Mouse (Mus musculus) spleen, postnatal 4 days (tissue): ENCODE data around the gene Gmeb2.

ENCODE experiments used
- DNase-seq, 2 experiments: peaks; one replicate each; pipeline ENCODE4 v3.0.0; 2022; ENCODE audit warnings: low spot score in 2 of 2

Gene Gmeb2

DNA sequence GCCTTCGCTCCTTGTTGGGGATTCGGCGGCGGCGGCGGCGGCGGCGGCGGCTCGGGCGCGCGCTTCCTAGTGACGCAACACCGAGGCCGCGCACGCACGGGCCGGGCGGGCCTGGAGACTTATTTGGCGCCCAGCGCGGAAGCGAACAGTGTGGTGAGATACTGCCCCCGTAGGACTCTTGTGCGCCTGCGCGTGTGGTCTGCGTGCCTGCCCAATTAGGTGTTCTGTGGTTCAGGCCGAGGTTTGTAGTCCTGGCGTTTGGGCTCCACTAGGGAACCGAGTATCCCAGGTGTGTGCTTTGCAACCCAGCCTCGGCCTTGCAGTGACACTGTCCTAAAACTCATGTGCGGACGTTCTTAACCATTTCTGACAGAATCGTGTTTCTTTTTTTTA lies at the start of gene Gmeb2:
Gmeb2 (minus strand) TSS at position 78 of the 393 bp plus-strand sequence.
- DNase-seq, result peak; percentile 92 to 96

DNA sequence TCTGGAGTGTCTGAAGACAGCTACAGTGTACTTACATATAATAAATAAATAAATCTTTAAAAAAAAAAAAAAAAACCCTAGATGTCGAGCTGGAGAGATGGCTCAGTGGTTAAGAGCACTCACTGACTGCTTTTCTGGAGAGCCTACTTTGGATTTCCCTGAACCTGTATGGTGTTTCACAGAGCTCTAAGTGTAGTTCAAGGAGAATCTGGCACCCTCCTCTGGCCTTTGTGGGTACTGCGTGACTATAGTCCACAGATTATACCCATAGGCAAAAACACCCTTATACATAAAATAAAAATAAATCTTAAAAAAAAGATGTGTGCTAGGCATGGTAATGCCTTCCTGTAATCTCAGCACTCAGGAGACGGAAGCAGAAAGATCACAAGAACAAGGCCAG lies 46.2 kb upstream of the Gmeb2 start:
- DNase-seq, result peak; percentile 62 to 85

DNA sequence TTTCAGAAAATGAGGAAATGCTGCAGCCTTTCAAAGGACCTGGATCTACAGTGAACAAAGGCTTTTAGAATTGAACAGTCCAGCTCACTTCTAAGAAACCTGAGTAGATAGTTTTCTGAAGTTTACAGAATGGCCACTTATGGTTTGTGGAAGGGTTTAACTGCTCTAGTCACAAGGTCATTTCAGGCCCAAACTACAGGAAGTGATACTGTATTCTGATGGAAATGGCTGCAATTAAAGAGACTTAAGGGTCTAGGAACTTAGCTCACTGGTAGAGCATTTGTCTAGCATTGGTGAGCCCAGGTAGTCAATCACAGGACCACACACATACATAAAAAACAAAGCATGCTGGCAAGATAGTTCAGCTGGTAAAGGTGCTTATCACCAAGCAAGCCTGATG lies 44.7 kb upstream of the Gmeb2 start:
- DNase-seq, result no peak

DNA sequence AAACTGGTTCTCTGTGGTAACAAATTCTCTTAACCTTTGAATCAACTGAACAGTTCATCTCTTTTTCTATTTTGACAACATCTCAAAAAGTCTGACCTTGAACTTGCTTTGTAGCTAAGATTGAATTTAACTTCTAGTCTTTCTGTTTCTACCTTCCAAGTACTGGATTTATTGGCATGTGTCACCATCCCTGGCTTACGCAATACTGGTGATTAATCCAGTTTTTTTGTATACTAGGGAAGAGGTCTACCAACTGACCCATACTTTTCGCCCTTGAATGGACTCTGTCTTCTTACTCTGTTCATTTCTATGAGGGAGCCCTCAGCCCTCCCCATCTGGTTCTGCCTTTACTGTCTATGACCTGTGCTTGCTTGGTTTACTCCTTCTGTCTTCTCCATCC lies 38.3 kb upstream of the Gmeb2 start:
- DNase-seq, result no peak

DNA sequence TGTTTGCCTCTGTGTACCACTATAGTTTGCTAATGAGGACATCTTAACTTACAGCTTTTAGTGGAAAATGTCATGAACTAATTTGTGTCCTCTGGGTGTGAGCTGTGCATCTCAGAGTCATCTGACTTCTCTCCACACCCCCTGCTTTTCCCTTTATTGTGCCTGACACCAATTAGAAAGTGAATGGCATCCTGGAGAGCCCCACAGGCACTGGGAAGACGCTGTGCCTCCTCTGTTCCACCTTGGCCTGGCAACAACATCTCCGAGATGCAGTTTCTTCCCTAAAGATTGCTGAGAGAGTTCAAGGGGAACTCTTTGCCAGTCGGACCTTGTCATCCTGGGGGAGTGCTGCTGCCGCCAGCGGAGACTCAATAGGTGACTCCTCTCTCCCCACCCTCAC lies 34.3 kb upstream of the Gmeb2 start:
- DNase-seq, result no peak

DNA sequence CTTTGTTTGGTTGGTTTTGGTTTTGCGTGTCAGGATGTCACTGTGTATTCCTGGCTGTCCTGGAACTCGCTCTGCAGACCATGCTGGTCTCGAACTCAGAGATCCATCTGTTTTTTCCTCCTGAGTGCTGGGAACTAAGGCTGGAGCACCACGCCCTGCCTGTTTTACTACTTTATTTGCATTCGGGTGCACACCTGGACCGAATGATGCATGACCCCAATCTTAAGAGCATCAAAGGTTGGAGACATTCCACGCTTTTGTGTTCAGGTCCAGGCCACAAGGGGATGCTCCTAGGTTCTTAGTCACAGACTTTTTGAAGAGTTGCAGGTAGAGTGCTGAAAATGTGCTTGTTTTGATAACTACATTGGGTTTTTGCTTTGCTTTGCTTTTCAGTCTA lies 32.3 kb upstream of the Gmeb2 start:
- DNase-seq, result no peak

DNA sequence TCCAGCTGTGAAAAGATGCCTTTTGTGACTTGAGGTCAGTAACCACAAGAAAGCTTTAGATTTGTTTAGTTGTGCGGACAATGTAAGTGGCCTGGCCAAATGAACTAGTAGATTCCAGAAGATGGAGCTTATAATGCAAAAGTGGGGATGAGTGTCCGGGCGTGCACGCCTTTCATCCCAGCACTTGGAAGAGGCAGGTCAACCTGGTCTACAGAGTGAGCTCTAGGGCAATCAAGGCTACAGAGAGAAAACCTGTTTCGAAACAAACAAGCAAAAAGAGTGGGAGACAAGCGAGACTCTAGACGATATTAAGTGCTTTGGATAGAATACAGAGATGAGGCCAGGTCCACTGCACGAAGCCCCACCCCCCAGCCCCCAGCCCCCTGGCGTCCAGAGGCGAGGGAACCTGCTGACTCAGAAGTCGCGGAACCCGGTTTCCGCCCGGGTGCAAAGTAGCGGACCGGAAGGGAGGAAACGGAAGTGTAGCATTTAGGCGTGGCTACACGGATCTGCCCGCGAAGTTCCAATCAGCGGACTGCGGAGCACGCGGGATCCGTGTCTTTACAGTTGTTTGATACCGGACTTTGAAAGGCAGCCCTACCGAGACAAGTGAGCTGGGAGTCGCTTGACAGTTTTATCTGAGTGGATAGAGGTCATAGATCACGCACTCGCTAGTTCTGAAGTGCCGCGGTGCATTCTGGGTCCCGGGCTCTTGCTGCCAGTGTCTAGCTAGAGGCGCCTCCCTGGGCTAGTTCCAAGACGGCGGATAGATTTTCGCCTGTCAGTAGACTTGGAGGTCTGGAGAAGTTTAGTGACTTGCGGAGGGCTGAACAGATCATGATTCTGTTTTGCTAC lies 31.6 kb upstream of the Gmeb2 start, which contains the start of gene Rtel1:
Rtel1 (plus strand) TSS at position 492 of the 855 bp plus-strand sequence.
- peak; percentile 83 to 91 for DNase-seq

DNA sequence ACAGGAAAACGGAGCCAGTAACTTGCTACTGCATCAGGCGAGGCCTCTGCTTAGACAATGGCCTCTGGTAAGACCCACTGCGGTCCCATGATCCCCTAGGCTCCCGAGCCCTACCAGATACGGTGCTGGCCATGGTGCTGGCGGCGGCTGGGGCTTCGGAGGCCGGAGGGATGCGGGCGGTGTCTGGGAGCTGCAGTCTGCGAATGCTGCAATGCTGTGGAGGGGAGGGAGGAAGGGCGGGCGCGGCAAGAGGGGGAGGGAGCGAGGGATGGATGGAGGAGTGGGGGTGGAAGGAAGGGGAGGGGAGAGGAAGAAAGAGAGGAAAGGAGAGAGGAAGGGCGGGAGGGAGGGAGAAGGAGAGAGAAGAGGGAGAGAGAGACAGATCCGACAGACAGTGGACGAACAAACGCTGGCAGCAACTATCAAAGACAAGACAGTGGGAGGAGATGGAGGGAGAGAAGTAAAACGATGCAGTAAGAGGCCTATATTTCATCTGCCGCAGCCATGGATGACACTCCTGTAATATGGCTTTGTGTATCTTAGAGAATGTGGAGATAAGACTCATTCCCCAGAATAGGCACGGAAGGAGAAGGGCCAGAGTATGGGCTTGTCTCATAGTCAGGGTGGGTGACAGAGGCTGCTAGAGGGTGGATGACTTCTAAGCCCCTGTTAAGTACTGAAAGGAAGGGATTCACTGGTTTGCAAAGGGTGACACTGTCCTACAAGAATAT lies 26.4 kb upstream of the Gmeb2 start, which contains the start of gene Stmn3:
Stmn3 (minus strand) TSS at position 421 of the 731 bp plus-strand sequence.
- peak in 1 of 2 experiments; percentile 28 for DNase-seq

DNA sequence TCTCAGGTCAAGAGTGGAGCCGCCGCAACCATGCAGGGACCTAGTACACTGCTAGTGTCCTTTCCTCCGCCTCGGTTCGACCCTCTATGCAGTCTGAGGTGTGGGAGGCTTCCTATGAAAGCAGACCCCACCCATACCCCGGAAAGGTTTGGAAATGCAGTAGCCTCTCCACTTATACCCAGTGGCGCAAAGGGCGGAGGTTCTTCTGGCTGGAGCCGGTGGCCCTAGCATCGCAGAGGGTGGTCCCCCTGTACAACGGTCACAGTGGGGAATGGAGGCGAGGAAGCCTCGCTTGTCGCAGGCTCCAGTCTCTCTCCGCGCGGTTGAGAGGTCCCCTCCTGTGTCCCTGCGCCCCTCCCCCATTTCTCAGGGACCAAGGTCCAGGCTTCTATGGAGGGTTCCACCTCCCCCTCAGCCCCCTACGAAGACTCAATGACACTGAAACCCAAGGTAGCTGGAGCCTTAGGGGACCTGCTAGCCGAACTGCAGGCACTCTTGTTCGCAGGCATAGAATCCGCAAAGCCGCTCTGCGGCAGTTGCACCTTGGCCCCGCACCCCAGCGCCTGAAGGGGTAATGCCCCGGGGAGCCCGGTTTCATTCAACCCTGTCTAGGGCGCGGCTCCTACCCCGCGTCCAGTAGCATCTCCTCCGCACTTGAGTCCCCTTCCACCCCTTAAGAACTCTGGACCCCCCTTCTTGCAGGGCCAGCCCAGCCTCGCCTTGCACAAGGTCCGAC lies 25.7 kb upstream of the Gmeb2 start:
- no peak for DNase-seq

DNA sequence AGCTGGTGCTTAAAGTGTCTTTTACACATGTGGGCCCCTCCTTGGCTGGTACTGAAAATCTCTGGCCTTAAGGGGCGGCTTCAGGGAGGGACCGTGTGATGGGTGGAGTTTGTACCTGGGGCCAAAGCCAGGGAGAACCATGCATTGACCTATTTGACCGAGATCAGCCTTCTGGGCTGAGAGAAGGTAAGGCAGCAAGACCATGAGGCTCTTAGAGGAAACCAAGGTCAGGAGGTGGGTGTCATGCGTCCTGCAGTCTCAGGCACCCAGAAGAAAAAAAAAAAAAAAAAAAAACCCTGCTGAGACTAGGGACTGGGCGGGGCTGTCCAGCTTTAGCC lies 25.1 kb upstream of the Gmeb2 start:
- DNase-seq, result no peak

DNA sequence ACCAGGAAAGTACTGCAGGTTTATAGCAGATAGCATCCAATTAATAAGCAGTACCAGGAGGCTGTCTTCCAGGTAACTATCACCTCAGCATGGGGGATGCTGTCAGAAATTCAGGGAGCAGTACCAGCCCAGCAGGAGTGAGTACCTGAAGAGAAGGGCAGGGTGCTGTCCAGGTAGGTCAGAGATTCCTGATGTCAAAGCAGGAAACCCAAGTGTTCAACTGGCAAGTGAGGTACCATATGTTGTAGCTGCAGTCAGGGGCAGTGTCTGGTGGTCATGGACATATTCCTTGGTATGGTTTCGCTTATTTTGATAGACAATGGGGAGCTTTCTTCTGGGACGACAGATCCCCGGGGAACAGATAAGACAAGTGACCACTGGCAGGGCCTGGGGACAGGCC lies 24.6 kb upstream of the Gmeb2 start:
- DNase-seq, result no peak

DNA sequence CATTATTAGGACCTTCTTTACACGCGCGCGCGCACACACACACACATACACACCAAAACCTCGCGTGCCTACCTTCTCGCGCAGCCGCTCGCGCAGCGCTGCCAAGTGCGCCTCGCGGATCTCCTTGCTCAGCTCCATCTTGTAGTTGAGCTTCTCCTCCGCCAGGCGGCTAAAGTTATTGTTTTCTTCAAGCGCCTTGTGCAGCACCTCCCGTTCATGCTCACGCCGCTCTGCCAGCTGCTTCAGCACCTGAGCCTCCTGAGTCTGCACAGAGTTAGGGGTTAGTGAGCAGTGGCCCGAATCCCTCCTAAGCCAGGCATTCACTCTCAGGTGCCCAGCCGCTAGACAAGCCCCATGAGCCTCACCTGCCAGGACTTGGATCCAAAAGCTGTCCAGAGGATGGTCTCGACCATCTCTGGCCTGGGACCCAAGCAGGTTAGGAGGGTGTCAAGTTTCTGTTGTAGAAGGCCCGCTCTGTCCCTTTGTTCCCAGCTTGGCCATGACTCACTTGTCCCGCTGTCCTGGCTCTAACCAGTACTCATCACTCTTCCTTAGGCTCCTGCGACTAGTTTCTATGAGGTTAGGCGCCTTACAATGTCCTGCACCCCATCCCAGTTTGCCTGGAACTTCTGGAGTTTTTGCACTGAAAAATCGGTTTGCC lies 19.4 kb upstream of the Gmeb2 start:
- DNase-seq, result peak; percentile 33 to 75

DNA sequence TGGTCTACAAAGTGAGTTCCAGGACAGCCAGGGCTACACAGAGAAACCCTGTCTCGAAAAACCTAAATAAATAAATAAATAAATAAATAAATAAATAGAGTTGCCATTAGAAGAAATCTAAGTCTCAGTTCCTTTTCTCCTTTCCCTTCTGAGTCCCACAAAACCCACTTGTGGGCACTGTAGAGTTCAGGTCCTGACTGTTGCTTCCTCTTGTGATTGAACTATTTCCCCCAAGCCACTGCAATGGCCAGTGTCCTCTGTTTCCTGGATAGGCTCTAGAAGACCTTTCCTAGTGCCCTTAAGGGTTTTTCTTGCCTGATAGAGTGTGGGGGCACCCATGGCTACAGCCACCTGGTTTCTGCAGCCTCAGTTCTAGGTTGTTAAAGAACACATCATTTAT lies 17.1 kb upstream of the Gmeb2 start:
- DNase-seq, result no peak

DNA sequence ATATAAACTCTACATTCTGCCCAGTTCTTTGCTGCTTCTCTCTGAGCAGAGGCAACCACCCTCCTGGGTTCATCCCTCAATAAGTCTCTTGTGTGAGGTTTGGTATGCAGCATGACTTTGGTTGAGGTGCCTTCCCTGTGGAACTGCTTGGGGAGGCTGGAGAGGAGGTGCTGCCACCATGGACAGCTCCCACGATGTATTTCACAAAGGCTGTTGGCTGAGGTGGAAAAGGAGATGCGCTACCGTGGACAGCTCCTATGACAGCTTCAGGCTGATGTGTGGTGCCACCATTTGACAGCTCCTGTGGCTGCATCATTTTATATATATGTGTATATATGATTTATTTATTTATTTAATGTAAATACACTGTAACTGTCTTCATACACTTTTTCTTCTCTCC lies 14.2 kb upstream of the Gmeb2 start:
- DNase-seq, result peak in 1 of 2 experiments; percentile 31

DNA sequence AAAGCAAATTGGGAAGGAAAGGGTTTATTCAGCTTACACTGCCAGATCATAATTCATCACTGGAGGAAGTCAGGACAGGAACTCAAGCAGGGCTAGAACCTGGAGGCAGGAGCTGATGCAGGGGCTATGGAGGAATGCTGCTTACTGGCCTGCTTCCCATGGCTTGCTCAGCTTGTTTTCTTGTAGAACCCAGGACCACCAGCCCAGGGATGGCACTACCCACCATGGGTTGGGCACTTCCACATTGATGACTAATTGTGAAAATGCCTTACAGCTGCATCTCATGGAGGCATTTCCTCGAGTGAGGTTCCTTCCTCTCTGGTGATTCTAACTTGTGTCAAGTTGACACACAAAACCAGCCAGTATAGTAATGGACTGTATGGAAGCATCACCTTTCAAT lies 3.1 kb upstream of the Gmeb2 start:
- DNase-seq, result no peak

DNA sequence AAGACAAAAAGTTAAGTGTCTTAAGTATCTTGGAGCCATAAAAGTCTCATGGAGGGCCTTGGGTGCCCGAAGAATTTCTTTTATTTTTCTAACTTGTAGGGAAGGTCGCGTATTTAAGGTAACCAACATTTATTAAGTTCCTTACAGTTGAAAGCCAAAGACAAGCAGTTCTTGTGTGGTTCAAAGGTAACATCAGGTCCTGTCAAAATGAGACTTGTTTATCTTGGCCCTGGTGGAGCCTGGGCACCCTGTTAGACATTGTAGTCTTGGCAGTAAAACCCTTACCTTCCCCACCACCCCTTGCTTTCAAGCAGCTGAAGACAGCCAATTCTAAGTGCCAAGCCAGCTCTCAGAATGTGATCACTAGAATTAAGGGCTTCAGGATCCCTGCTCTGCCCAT lies 856 bp upstream of the Gmeb2 start:
- DNase-seq, result no peak

DNA sequence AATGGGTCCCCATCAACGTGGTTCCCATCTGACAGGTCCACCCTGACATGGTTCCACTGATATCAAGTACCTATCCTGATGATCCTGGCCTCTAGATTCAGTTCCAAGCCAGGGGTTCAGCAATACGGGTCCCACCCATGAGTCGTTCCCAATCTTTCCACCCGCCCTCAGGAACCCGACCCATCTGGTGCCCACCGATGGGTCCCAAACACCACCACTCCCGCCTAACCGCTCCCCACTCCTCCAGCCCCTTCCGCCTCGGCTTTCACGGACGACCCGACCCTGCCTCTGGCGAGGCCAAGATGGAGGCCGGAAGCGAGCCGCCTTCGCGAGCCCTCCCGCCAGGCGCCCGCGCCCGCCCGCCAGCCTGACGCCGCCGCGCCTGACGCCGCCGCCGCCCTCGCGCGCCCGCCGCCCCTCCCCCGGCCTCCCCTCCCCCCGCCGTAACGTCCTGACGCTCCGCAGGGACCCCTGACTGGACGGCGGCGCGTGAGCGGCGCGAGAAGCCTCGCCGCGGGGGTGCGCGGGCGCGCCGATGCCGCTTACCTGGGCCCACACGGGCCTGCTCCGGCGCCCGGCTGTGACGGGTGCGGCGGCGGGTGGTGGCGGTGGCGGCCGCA lies 387 bp downstream of the Gmeb2 start:
- DNase-seq, result peak; percentile 83 to 91

DNA sequence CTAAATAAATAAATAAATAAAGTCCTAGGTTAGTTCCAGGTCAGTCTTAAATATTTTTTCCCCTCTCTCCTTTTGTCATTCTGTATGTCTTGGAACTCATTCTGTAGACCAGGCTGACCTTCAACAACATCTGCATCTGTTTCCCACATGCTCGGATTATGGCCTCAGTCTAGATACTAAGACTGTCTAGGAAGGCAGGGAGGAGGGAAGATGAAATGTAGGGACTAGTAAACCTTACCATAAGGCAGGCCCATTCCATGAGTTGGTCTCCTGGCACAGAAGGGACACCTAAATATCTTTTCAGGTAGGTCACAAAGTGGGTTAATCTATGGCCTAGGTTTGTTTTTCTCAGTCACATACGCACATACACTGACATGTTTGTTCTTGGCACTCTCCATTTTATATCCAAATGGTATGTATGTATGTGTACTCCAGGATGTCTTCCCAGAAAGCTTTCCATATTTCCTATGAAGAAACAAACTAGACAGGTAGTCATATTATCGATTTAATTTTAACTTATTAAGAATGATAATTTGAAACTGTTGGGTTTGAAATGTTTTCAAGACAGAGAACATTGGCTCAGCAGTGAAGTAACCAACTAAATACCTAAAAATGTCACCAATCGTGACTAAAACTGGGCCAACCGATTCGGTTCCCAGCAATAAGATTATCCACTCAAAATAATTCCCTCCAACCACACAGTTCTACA lies 1.1 kb downstream of the Gmeb2 start:
- DNase-seq, result no peak

DNA sequence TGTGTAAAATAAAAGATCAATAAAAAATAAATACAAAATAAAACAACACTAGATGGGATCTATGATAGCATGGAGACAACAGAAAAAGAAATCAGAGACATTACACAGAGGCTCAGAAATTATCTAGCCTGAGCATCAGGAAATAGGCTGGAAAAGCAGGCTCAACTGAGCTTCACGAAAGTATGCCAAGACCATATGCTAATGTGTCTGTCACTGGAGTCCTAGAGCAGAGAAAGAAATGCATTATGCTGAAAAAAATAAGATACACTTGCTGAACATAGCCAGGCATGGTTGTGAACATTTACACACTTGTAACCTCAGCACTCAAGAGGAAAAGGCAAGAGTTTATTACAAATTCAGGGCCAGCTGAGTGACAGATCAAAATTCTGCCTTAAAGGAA lies 7.9 kb downstream of the Gmeb2 start:
- DNase-seq, result no peak

DNA sequence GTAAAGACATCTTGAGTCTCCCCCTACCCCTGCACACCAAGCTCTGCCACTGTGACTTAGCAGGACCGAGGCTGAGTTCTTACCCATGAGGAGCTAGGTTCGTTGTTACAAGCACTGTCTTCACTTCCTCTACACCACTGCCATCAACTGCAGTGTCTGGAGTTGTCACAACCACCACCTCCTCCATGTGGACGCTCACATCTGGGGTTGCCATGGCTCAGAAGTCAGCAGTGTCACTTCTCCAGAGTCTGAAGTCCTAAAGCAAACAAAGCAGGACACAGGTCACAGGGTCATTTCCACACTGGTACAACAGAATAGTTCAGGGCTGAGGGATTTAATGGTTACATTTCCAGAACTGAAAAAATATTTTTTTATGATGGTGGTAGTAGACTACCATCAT lies 10.0 kb downstream of the Gmeb2 start:
- no peak for DNase-seq

DNA sequence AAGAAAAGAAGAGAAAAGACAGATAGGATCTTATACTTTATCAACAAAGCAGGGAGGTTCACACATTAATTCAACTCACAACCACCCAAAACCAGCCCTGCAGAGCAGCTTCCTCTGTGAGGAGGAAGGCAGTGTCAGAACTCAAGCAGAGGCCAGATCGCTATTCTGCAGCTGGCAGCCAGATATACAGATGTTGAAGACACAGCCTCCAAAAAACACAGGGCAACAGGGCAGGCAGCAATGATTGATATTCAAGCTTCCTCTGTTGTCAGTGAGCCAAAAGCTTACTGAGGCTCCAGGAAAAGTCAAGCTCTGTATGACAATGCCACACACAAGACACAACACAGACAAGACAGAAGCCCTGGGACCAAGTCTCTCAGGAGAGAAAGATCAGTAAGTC lies 11.1 kb downstream of the Gmeb2 start:
- DNase-seq, result no peak
